Mouse (Mus musculus): ENCODE data around the gene P3h2. TPM values are rescaled to one million over a fixed set of nuclear protein-coding genes. Genes with fewer than 3 reads are reported as not detected.

P3h2 gene
- total RNA-seq, 2 experiments from 2014 or later = 4.4 TPM

DNA sequence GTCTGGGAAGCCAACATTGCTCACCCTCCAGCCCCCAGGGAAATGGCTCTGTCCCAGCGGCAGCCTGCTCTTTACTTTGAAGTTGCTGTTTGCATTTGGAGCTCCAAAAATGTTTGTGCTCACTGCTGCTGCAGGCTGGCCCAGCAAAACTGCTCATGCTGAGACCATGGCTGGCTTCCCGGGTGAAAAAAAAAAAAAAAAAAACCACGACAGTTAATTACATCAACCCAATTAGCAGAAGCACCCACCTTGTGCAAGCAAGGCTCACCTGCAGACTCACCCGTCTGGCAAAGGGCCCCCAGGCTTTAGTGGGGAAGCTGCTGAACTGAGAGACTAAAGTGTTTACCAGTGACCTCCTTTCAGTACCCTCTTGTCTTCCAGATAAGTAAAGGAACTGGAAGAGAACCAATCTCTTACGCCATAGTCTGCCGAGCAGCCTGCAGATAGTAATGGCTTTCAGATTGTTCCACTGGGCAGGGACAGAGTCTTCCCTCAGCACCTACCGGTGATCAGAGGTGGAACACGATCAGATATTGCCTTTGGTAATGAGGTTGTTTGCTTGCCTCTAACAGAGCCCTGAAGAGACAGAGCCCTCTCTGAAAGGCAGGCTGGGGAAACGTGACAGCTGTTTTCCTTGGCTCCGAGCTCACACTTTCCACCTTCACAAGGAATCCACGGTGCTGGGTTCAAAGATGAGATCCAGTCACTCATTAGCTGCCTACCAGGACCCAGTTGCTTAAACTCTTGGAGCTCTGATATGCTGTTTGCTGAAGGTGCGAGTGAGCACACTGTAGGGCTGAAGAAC is 160.2 kb downstream of the P3h2 start:
- intact Hi-C loops (cut with DNase I) = loop anchor here (10.0 kb wide), 1 partner anchor 261 kb away; the partner anchor contains the start of gene Trp63
- DNase-seq (ENCODE audit: low spot score) = no peak

DNA sequence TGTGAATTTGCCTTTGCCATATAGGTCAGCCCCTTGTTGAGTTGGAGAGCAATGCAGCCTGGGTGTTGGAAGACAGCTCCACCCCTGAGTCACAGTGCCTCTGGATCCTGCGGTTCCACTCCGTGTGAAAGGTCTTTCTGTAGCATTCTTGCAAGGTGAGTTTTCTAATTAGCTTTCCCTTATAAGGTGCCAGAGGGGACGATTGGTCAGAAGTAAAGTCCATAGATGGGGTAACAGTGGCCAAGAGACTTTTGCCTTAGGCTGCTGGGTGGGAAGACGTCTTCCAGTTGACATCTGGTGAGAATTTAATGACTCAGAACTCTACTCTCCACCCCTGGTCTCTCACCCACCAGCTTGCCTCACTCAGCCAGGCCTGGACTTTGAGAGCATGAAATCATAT is 163.3 kb downstream of the P3h2 start:
- intact Hi-C loops (cut with DNase I) = loop anchor here (10.0 kb wide), 1 partner anchor 257 kb away; the partner anchor contains the start of gene Trp63
- no peak for DNase-seq (ENCODE audit: low spot score)

- intact Hi-C loops (cut with DNase I) = no loop called here
- no peak for DNase-seq (ENCODE audit: low spot score)
Measured at GRCm38 (mm10) chr16:25934181-25934580, 171.4 kb downstream of the P3h2 start.

DNA sequence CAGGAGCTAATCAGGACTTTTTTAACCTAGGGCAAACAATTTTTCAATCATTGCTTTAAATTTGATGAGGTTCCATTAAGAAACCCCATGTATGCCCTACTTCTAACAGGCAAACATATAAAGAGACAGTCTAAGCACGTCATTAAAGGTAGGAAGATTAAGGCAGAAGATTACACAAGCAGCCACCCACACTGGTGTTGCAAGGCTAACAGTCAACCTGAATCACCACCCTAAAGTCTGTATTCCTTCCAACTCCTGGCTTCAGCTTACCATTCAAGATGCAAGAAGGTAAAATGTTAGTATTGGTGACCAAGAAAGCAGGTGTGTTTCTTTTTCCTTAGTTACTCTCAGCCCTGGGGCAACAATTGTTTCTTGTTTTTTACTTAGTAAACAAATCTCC is 193.4 kb downstream of the P3h2 start:
- intact Hi-C loops (cut with DNase I) = no loop called here
- no peak for DNase-seq (ENCODE audit: low spot score)
